Comparison of ENCODE assay signal across 12 mouse cellular contexts in genomic region chr5:103775429-103775828, GRCm38 (mm10).
DNase-seq lines count a peak whose midpoint lies in the region; ATAC-seq and TF ChIP-seq lines count a peak whose summit lies in the region.
"Had no signal": no experiment of that assay in that cellular context is flagged by ENCODE, and none has a peak within 500 bp of the region (broad histone marks: within the 10 kb centered on the region; RNA-seq: fewer than 3 reads in every experiment).

No protein-coding gene starts in this region.

- TF ChIP-seq POLR2A in heart, adult 2 months (IDR thresholded peaks at IDR 0.05; ENCODE audit: insufficient read depth, low read depth, low read length): no peak
- TF ChIP-seq POLR2A in testis, adult 2 months (IDR thresholded peaks at IDR 0.05; ENCODE audit: control insufficient read depth, low read depth, low read length): no peak

- intact Hi-C loops in heart, adult 2 months (cut with DNase I): loop anchor here (2.0 kb wide), 1 partner anchor 13 kb away; no protein-coding TSS in a partner anchor
- intact Hi-C loops in heart, postnatal 14 days (cut with DNase I): no loop called here

- TF ChIP-seq EP300 in heart, adult 2 months (IDR thresholded peaks at IDR 0.05; ENCODE audit: insufficient read depth, low read depth, low read length): peak; percentile 65; the same call in 1 of the 2 replicates
- no peak for TF ChIP-seq EP300 in stomach, postnatal 0 days (optimal IDR thresholded peaks at IDR 0.05)

- peaks cover 43% of the 10 kb centered on the region for H3K4me1 ChIP-seq in heart, adult 2 months (ENCODE audit: control insufficient read depth, insufficient read depth, low read length)
- H3K4me1 ChIP-seq in testis, adult 2 months (ENCODE audit: control insufficient read depth, insufficient read depth, low read length): peaks cover 13% of the 10 kb centered on the region
- H3K4me1 ChIP-seq in stomach, postnatal 0 days (replicated peaks; ENCODE audit: control insufficient read depth, insufficient read depth): peaks cover 24% of the 10 kb centered on the region

- peaks cover 14% of the 10 kb centered on the region for H3K79me2 ChIP-seq in heart, adult 2 months (replicated peaks; ENCODE audit: control insufficient read depth, insufficient read depth, low read length)

- DNase-seq in heart, adult 2 months: peak in 1 of 2 experiments; percentile 57
- no peak for DNase-seq in heart, postnatal 14 days
- no peak for DNase-seq in testis, postnatal 10 days (ENCODE audit: low spot score)
- DNase-seq in heart, postnatal 4 days: peak; percentile 34
- DNase-seq in stomach, postnatal 0 days (ENCODE audit: low spot score): no peak
- DNase-seq in ovary, postnatal 14 days (ENCODE audit: low spot score): no peak
- no peak for DNase-seq in adrenal gland, postnatal 14 days
- DNase-seq: cerebellum, adult 11-12 months; lung, postnatal 10 days; thymus, postnatal 14 days had no signal

- no peak overlapping the region for H3K9ac ChIP-seq in heart, adult 2 months (ENCODE audit: low read depth, low read length)
- no peak overlapping the region for H3K9ac ChIP-seq in stomach, postnatal 0 days (ENCODE audit: low read length)
- H3K9ac ChIP-seq: embryonic facial prominence, embryonic 13.5 days had no signal

- H3K36me3 ChIP-seq in heart, adult 2 months (ENCODE audit: control insufficient read depth, insufficient read depth, low read length): peaks cover 41% of the 10 kb centered on the region
- H3K36me3 ChIP-seq in testis, adult 2 months (ENCODE audit: control insufficient read depth, insufficient read depth, low read length): no peaks in the 10 kb centered on the region
- H3K36me3 ChIP-seq in stomach, postnatal 0 days (ENCODE audit: control insufficient read depth, insufficient read depth, low read length): no peaks in the 10 kb centered on the region
- H3K36me3 ChIP-seq: embryonic facial prominence, embryonic 13.5 days had no signal

- no peak for TF ChIP-seq CTCF in heart, adult 2 months (IDR thresholded peaks at IDR 0.05)
- no peak for TF ChIP-seq CTCF in testis, adult 2 months (IDR thresholded peaks at IDR 0.05; ENCODE audit: control insufficient read depth, insufficient read depth, insufficient replicate concordance, low read depth, low read length)
- TF ChIP-seq CTCF in stomach, postnatal 0 days (IDR thresholded peaks at IDR 0.05; ENCODE audit: low read depth): no peak

- no peak overlapping the region for H3K4me3 ChIP-seq in heart, adult 2 months
- no peak overlapping the region for H3K4me3 ChIP-seq in testis, adult 2 months (ENCODE audit: control insufficient read depth, low read depth, low read length)
- H3K4me3 ChIP-seq in stomach, postnatal 0 days (ENCODE audit: low read depth, low read length): no peak overlapping the region
- H3K4me3 ChIP-seq: embryonic facial prominence, embryonic 13.5 days had no signal

- WGBS in heart, adult 2 months: 57% methylated on average over 13 of the region's 13 CpGs
- 65% methylated on average over 13 of the region's 13 CpGs for WGBS in stomach, postnatal 0 days

- H3K4me2 ChIP-seq in stomach, postnatal 0 days (replicated peaks; ENCODE audit: low read depth): no peak overlapping the region
- H3K4me2 ChIP-seq: embryonic facial prominence, embryonic 13.5 days had no signal

- no peaks in the 10 kb centered on the region for H3K9me3 ChIP-seq in stomach, postnatal 0 days (ENCODE audit: control insufficient read depth, low read length)
- H3K9me3 ChIP-seq: embryonic facial prominence, embryonic 13.5 days had no signal

- peak overlapping the region; percentile 76 for H3K27ac ChIP-seq in heart, adult 2 months
- 0 out of 2 replicates have a peak overlapping the region, but pooled peaks have one; percentile 39 for H3K27ac ChIP-seq in testis, adult 2 months (ENCODE audit: control insufficient read depth, insufficient read depth, low read depth, low read length)
- peak overlapping the region; percentile 61; the same call in 1 of the 2 replicates for H3K27ac ChIP-seq in stomach, postnatal 0 days (replicated peaks)
- H3K27ac ChIP-seq: embryonic facial prominence, embryonic 13.5 days had no signal

- no peaks in the 10 kb centered on the region for H3K27me3 ChIP-seq in heart, adult 2 months (ENCODE audit: control insufficient read depth, insufficient read depth, low read length)
- H3K27me3 ChIP-seq in testis, adult 2 months (ENCODE audit: control insufficient read depth, insufficient read depth, low read length): no peaks in the 10 kb centered on the region
- H3K27me3 ChIP-seq in stomach, postnatal 0 days (ENCODE audit: control insufficient read depth, insufficient read depth, low read length): no peaks in the 10 kb centered on the region
- H3K27me3 ChIP-seq: embryonic facial prominence, embryonic 13.5 days had no signal

- no peak for ATAC-seq in stomach, postnatal 0 days (ENCODE audit: low FRiP score, low TSS enrichment)
